Mouse (Mus musculus) liver, adult 2 months (tissue): ENCODE results near the gene Hal.

ENCODE experiments used
- CTCF ChIP-seq: fragments of 200-500 bp; IDR thresholded peaks from 2 replicates; pipeline ENCODE4 v1.5.1; 2011; ENCODE audit warnings: low read depth, low read length, control low read depth
- POLR2A ChIP-seq: fragments of 200-500 bp; IDR thresholded peaks from 2 replicates; pipeline ENCODE4 v1.6.1; 2011; ENCODE audit warnings: low read length, control low read depth; ENCODE audit not compliant: insufficient read depth; ENCODE audit errors: extremely low read depth

- TF ChIP-seq CTCF, result peak; percentile 95
- TF ChIP-seq POLR2A, result no peak
Measured at GRCm38 (mm10) chr10:93485055-93485691, 3.4 kb upstream of the Hal start.
